Mouse (Mus musculus) ovary, postnatal 36 days (tissue): ENCODE measurements around the gene Cemip2.

Experiments used
- DNase-seq: peaks from one replicate; pipeline ENCODE4 v3.0.0; 2022; ENCODE audit warnings: low spot score, mixed read lengths

Cemip2 gene

DNA sequence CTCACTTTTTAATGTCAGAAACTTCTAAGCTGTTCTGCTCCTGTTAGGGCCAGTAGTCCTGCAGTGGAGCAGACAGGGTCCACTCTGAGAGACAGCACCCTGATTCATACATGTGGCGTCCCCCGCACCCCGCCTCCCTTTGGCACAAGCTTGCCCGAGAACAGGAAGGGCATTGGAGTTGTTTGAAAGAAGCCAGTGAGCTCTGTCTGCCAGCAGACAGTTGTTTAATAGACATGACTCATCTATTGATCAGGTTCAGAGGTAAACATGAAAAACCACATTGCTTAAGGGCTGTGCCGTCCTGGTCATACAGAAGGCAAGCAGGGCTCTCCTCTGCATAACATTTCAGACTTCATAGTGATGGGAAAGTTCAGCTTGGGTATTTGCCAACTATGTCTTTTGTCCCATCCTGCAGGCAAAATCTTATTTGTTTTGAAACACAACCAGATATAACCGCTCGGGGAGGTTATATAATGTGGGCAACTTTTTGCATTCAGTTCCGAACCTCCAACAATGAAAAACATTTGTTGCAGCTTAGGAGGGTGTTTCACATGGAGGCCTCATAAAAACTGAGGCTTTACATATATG, 36.4 kb downstream of the Cemip2 start:
- DNase-seq: no peak

- no peak for DNase-seq
Measured at GRCm38 (mm10) chr19:21816260-21816659, 38.1 kb downstream of the Cemip2 start.

- no peak for DNase-seq
Measured at GRCm38 (mm10) chr19:21818021-21818725, 40.0 kb downstream of the Cemip2 start.

DNA sequence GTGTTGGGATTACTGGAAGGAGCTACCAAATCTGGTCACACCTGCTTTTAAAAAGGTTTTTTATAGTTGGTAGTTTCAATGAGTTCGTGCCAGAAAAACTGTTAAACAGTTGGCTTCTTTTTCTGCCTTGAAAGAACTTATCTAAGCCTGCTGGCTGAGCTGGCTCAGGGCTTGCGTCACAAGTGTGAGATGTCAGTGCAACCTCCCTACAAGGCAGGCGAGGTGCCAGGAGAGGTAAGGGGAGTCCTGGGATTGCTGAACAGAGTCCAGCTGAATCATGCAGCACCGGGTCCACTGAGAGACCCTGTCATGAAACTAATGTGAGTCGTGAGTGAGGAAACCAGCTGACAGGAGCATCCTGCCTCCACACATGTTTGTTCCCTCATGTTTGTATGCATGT, 41.4 kb downstream of the Cemip2 start:
- DNase-seq: no peak

DNA sequence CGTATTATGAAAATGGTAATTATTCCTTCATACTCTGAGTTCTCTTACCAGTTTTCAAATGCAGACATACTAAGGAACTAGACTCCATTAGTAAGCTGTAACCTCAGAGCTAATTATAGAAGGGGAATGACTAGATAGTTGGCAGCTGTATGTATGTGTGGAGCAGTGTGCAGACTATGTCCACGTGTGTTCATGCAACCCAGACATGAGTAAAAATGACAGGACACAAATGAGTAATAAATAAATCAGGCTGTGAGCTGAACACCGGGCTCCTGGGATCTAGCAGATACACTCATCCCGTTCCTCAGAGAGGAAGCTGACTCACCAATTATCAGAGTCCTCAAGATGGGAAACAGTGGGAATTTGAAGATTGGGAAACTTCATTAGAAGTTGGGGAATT, 42.0 kb downstream of the Cemip2 start:
- DNase-seq: no peak

DNA sequence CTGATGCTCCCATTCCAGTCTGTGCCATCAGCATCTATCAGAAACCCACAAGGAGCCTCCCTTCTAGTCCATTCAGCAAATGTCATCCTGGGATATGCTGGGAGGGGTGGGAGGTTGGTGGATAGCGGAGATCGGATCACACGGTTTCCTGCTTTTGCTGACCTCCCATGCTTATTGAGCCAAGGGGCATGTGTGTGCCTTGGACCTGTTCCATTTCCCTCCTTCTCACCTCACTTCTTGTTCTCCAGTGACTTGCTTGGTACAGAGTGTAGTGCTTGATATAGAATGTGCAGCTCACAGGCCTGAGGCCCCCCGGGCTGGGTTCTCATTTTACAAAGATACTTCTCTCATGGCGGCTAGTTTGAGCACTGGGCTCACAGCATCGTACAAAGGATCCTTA, 43.7 kb downstream of the Cemip2 start:
- DNase-seq: no peak

DNA sequence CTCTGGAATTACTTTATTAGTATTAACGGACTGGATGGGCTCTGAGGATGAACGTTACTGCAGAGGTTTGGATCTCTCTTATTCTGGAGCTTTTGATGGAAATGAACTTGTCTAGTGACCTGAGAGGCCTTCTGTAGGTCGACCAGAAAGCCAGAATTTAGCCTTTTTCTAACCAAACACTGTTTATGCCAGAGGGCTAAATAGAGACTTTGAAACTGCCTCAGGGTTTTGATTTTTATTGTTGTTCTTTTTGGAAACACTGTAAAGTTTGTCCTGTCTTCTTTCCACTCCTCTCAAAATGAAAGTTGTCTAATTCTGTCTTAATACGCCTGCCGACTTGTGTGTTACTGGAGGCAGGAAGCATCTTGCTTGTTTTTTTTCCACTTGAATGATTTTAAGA, 46.0 kb downstream of the Cemip2 start:
- no peak for DNase-seq

DNA sequence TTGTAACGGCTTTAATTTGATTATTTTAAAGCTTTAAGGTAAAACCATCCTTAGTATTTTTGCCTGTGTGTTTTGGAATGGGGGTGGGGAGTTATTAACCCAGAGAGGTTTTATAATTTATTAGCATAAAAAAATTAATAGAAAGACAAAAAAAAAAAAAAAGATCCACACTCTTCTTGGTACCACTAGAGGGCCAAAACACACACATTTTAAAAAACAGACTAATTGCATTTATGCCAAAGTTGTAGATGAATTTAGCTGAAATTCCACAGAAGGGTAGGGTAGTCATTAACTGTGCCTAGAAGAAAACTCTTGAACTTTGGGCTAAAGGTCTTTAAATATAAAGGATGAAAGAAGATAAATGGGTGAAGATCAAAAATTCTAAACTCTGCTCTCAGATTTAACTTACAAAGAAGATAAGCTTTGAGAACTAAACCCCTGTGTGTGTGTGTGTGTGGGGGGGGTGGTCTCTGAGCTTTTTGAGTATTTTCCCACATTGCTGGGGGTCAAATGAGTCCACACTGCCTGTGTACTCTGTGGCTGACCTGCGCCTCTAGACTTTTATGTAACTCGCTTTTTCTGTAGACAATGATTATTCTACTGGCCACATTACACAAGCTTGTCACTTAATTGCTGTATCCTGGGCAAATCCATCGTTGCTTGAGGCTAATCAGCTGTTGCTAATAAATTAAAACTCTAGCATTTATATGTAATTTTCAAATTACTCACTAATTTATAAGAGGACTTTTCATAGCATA, 47.2 kb downstream of the Cemip2 start:
- no peak for DNase-seq

DNA sequence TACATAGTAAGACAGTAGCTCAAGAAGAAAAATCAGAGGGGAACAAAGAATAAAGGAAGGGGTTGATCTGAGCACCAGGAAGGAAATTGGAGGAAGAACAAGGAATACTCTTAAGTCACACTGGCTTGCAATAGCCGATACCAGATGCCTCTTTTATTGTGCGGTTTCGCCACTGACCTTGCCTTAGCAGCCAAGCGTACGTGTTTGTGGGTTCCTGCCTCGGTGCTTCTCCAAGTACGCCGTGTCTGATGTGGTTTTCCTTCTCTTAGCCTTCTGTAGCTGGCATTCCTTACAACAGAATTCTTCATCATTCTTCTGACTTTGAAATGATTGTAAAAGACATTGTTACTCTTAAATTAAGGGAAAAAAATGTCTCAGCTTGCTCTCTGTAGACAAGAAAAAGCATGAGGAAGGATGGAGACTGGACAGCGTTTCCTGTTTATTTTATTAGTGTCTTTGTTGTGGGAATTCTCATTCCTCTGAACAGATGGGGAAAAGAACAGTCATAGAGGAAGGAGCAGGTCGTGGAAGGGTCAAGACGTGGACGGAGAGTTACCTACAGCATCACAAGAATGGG, 55.4 kb downstream of the Cemip2 start:
- DNase-seq: no peak

DNA sequence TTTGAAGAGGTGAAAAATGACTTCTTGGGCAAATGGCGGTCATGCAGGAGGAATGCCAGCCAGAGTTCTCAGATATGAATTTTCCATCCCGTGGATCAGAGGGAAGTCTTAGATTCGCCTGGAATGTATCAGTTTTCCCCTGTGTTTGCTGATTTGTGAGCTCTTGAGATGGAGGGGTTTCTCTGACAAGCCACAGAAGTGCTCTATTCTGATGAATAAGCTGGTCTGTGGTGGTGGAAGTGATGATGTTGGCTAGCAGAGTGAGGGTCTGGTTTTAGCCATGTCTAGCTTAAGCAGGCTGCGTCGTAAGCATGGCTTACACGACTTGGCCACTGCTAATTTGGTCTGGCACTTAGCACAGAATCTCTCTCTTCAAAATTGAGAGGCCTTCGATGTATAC, 56.8 kb downstream of the Cemip2 start:
- DNase-seq: no peak

DNA sequence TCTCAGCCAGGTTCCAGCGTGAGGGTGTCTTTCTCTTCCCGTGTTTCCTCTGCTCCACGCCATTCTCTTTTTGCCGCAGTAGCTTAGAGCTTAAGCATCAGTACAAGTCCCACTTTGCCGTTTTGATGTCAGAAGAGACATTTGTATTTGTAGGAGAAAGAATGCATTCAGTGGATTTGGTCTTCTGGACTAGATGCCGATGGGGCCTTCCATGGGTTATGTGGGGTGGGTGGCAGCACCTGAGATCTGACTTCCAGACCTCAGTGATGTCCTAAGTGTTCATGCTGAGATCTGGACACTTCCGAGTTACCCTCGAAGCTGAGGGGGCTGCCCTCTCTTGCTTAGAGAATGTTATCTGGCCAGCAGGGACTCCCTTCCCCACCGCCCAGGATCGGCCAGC, 72.6 kb downstream of the Cemip2 start:
- DNase-seq: no peak

DNA sequence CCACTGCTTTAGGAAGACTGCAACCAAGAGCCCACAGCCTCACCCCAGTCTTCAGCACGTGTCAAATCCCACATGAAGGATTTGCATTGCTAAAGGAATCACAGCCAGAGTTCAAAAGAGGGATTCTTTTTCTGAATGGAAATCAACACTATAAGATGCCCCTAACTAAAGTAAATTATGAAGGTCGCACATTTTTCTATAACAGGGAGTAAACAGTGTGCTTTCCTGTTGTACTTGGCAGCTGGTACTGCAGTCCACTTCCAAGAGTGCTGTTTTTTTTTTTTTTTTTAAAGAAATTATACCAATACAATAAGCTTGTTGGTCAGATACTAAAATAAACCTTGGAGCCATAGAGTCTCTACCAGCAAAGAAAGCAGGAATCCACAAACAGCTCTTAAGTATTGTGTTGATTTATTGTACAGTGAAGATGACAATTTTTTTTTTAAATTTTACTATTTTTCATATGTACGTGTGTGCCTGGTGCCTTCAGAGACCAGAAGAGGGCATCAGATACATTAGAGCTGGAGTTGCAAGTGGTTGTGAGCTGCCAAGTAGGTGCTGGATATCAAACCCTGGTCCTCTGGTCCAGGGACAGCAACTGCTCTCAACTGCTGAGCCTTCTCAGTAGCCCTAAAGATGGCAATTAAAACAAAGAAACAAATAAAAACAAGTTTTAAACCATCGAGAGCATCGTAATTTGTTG, 76.5 kb downstream of the Cemip2 start:
- DNase-seq: no peak

- DNase-seq: no peak
Measured at GRCm38 (mm10) chr19:21855421-21856128, 77.4 kb downstream of the Cemip2 start.

GRCm38 (mm10) chr19:21858846-21859521, 80.8 kb downstream of the Cemip2 start:
- no peak for DNase-seq

- DNase-seq: no peak
Measured at GRCm38 (mm10) chr19:21860132-21860531, 82.0 kb downstream of the Cemip2 start.

GRCm38 (mm10) chr19:21860894-21861293, 82.8 kb downstream of the Cemip2 start:
- no peak for DNase-seq

- DNase-seq: no peak
Measured at GRCm38 (mm10) chr19:21862289-21862990, 84.3 kb downstream of the Cemip2 start.

DNA sequence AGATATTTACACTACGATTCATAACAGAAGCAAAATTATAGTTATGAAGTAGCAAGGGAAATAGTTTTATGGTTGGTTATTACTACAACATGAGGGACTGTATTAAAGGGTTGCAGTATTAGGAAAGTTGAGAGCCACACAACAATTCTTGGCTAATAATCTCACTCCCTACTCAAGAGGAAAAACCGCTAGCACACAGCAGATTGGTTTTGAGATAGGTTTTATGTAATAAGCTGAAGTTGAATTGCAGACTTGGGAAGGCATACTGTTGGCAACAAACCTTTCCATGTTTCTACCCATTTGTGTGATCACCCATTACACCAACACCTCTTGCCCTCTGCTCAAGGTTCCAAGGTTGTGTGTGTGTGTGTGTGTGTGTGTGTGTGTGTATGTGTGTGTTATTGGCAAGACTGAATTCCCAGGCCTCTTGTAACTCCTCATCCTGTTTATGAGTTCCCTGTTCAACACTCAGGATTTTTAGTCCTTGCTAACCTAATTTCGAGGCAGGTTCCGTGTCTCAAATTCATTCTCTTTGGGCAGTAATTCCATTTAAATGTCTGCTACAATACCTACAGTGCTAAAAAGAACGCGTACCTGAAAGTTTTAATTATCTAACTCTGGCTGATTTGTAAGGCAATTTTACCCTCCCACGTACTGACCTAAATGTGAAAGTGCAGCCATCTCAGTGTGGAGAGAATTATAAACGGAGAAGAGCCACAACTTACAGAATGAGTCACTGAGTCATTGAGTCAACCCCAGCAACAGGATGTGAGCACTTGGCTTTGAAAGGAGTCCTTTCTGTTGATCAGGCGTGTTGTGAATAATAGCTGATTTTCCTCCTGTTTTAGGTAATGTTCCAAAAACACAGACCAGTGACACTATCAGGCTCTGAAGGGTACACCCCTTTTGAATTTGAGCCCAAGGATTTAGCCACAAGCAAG, 85.1 kb downstream of the Cemip2 start:
- no peak for DNase-seq
